Mouse (Mus musculus) midbrain, embryonic 11.5 days (tissue): ENCODE results near the gene Spata31d1d. TPM values are rescaled to one million over a fixed set of nuclear protein-coding genes. Genes with fewer than 3 reads are reported as not detected.

Experiments used
- ATAC-seq: fragments of 200-750 bp; cut with Nextera tagmentation; 2 replicates; pipeline ENCODE4 v1.8.0; 2017; ENCODE audit warnings: moderate TSS enrichment, moderate library complexity; ENCODE audit not compliant: low FRiP score
- DNase-seq: peaks from one replicate; pipeline ENCODE4 v3.0.0; 2015; ENCODE audit warnings: low spot score; ENCODE audit errors: missing footprints
- H3K27ac ChIP-seq: fragments of 300-500 bp; sonication (generic); 2 replicates; pipeline ENCODE4 v1.5.1; 2014; ENCODE audit warnings: low read depth, low read length
- H3K27me3 ChIP-seq: fragments of 300-500 bp; sonication (generic); 2 replicates; pipeline ENCODE4 v1.6.1; 2014; ENCODE audit warnings: mild to moderate bottlenecking, low read length, moderate library complexity, mixed read lengths; ENCODE audit not compliant: control insufficient read depth, insufficient read depth
- H3K36me3 ChIP-seq: fragments of 300-500 bp; sonication (generic); 2 replicates; pipeline ENCODE4 v1.6.1; 2014; ENCODE audit warnings: mild to moderate bottlenecking, low read length, moderate library complexity, mixed read lengths; ENCODE audit not compliant: control insufficient read depth, insufficient read depth
- H3K4me1 ChIP-seq: fragments of 300-500 bp; sonication (generic); 2 replicates; pipeline ENCODE4 v1.6.1; 2014; ENCODE audit warnings: low read length; ENCODE audit not compliant: control insufficient read depth, insufficient read depth
- H3K4me2 ChIP-seq: fragments of 300-500 bp; sonication (generic); 2 replicates; pipeline ENCODE4 v1.6.1; 2014; ENCODE audit warnings: mild to moderate bottlenecking, moderate library complexity
- H3K4me3 ChIP-seq: fragments of 300-500 bp; sonication (generic); 2 replicates; pipeline ENCODE4 v1.5.1; 2014; ENCODE audit warnings: low read depth, low read length
- H3K9ac ChIP-seq: fragments of 300-500 bp; sonication (generic); 2 replicates; pipeline ENCODE4 v1.6.1; 2014; ENCODE audit warnings: low read length
- H3K9me3 ChIP-seq: fragments of 300-500 bp; sonication (generic); 2 replicates; pipeline ENCODE4 v1.6.1; 2016; ENCODE audit warnings: low read length; ENCODE audit not compliant: control insufficient read depth
- WGBS: fragments of 180-500 bp; shearing (Covaris S2); extraction: QIAGEN DNeasy Blood & Tissue Kit; methylation state at CpG from one replicate; pipeline ENCODE4 v1.1.7; 2014; 5-methylcytosine and 5-hydroxymethylcytosine counted together
- polyA plus RNA-seq: library from polyadenylated mRNA; unstranded; fragments of >200 nt; fragmentation: Nextera tagmentation; extraction: Ambion mirVana; gene quantifications from 2 replicates; pipeline ENCODE4 v1.2.1, GENCODE M21; 2014

Spata31d1d gene
- polyA plus RNA-seq, 1 experiment from 2014 or later: not detected

GRCm38 (mm10) chr13:59694008-59694407 is 37.5 kb downstream of the Spata31d1d start, which contains the start of gene 4921517D22Rik:
Gene 4921517D22Rik (minus strand): TSS chr13:59694108.
- H3K9me3 ChIP-seq: no peaks in the 10 kb centered on the region
- H3K36me3 ChIP-seq: no peaks in the 10 kb centered on the region
- no peak within 1 kb of the TSS for H3K4me3 ChIP-seq
- H3K27me3 ChIP-seq: no peaks in the 10 kb centered on the region; the same call in 1 of the 2 replicates
- WGBS: 94% methylated on average over 3 of the region's 3 CpGs
- no peaks in the 10 kb centered on the region; the same call in 1 of the 2 replicates for H3K4me1 ChIP-seq
- no peak within 1 kb of the TSS for H3K9ac ChIP-seq
- DNase-seq (no peak), ATAC-seq (no peak)
- no peak within 1 kb of the TSS for H3K27ac ChIP-seq
- no peak within 1 kb of the TSS for H3K4me2 ChIP-seq

GRCm38 (mm10) chr13:59691478-59691877 is 40.1 kb downstream of the Spata31d1d start:
- WGBS: 14% methylated on average over 10 of the region's 10 CpGs
- peak; percentile 94 for DNase-seq
- Histone ChIP-seq H3K4me3 (no peak overlapping the region), H3K9me3 (no peaks in the 10 kb centered on the region), H3K4me2 (no peak overlapping the region), H3K27me3 (no peaks in the 10 kb centered on the region; the same call in 1 of the 2 replicates), H3K36me3 (no peaks in the 10 kb centered on the region), H3K4me1 (no peaks in the 10 kb centered on the region; the same call in 1 of the 2 replicates), H3K27ac (no peak overlapping the region), H3K9ac (no peak overlapping the region)
- no peak for ATAC-seq

- ATAC-seq: no peak
- no peak overlapping the region for H3K27ac ChIP-seq
- H3K4me2 ChIP-seq: no peak overlapping the region
- DNase-seq: no peak
- H3K4me1 ChIP-seq: no peaks in the 10 kb centered on the region; the same call in 1 of the 2 replicates
- H3K9me3 ChIP-seq: no peaks in the 10 kb centered on the region
- H3K4me3 ChIP-seq: no peak overlapping the region
- WGBS: 80% methylated on average over 7 of the region's 7 CpGs
- no peak overlapping the region for H3K9ac ChIP-seq
- H3K36me3 ChIP-seq: no peaks in the 10 kb centered on the region
- H3K27me3 ChIP-seq: no peaks in the 10 kb centered on the region; the same call in 1 of the 2 replicates
Observed at GRCm38 (mm10) chr13:59690576-59690975, 41.0 kb downstream of the Spata31d1d start.

DNA sequence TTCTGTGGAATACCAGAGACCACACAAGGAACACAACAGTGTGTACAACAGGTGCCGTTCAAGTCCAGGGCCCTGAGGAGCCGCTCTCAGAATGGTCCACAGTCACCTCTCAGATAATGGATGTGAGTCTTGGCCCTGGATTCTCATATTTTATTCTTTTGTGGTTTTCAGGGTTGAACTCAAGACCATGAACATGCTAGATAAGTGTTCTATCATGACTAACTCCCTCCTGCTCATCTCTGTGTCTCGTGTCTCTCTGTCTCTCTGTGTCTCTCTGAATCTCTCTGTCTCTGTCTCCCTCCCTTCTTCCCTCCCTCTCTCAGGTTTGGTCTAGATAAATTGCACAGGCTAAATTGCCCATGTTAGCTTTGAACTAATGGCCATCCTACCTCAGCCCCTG is 41.7 kb downstream of the Spata31d1d start:
- H3K4me1 ChIP-seq: no peaks in the 10 kb centered on the region; the same call in 1 of the 2 replicates
- no peak overlapping the region for H3K4me3 ChIP-seq
- H3K36me3 ChIP-seq: no peaks in the 10 kb centered on the region
- WGBS: 97% methylated on average over 3 of the region's 3 CpGs
- no peak overlapping the region for H3K27ac ChIP-seq
- H3K27me3 ChIP-seq: no peaks in the 10 kb centered on the region; the same call in 1 of the 2 replicates
- no peaks in the 10 kb centered on the region for H3K9me3 ChIP-seq
- no peak overlapping the region for H3K4me2 ChIP-seq
- ATAC-seq: no peak
- no peak overlapping the region for H3K9ac ChIP-seq
- peak; percentile 68 for DNase-seq

- Histone ChIP-seq H3K27me3 (no peaks in the 10 kb centered on the region; the same call in 1 of the 2 replicates), H3K36me3 (no peaks in the 10 kb centered on the region)
- 88% methylated on average over 9 of the region's 9 CpGs for WGBS
Observed at GRCm38 (mm10) chr13:59689313-59689712, 42.2 kb downstream of the Spata31d1d start.

DNA sequence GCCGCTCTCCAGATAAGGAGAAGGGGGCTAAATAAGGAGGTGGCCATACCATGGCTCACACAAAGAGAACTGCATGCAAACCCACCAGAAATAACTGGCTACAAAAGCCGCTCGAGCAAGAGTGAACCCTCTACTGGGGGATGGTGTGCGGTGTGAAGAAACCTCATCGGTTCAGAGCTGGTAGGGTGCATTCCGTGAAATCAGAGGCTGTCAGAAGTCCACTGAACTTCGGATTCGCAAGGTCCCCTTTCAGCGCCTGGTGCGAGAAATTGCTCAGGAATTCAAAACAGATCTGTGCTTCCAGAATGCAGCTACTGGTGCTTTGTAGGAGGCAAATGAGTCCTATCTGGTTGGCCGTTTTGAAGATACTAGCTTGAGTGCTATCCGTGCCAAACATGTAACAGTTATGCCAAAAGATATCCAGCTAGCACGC is 43.2 kb downstream of the Spata31d1d start:
- DNase-seq (peak; percentile 78), ATAC-seq (no peak)
- no peak overlapping the region for H3K27ac ChIP-seq
- 74% methylated on average over 13 of the region's 13 CpGs for WGBS
- no peak overlapping the region for H3K9ac ChIP-seq
- H3K27me3 ChIP-seq: no peaks in the 10 kb centered on the region; the same call in 1 of the 2 replicates
- H3K36me3 ChIP-seq: no peaks in the 10 kb centered on the region
- no peaks in the 10 kb centered on the region; the same call in 1 of the 2 replicates for H3K4me1 ChIP-seq
- no peak overlapping the region for H3K4me3 ChIP-seq
- H3K4me2 ChIP-seq: no peak overlapping the region
- H3K9me3 ChIP-seq: no peaks in the 10 kb centered on the region

More at GRCm38 (mm10) chr13:59689313-59689712, 42.2 kb downstream of the Spata31d1d start:
- Histone ChIP-seq H3K4me2 (no peak overlapping the region), H3K4me1 (no peaks in the 10 kb centered on the region; the same call in 1 of the 2 replicates), H3K9ac (no peak overlapping the region), H3K27ac (no peak overlapping the region), H3K4me3 (no peak overlapping the region), H3K9me3 (no peaks in the 10 kb centered on the region)
- ATAC-seq: no peak
- DNase-seq: no peak

DNA sequence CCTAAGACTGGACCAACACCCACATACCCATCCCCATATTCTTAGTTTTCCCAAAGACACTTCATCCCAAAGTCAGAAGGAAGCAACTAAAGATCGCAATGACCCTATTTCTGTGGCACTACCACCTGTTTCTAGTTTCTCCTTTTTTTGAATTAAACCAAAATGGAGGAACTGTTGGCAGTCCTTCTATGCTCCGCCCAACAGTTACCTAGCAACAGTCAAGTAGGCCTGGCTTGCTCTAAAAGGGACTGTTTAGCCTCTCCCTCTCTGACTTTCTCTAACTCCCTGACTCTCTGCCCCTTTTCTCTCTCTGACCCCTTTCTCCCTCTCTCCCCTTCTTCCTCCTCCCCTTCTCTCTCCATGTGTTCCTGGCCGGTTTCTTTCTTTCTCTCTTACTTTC is 46.3 kb downstream of the Spata31d1d start:
- 78% methylated on average over 3 of the region's 3 CpGs for WGBS
- no peaks in the 10 kb centered on the region for H3K4me1 ChIP-seq
- H3K9ac ChIP-seq: no peak overlapping the region
- H3K9me3 ChIP-seq: no peaks in the 10 kb centered on the region
- ATAC-seq (no peak), DNase-seq (peak; percentile 54)
- no peak overlapping the region for H3K4me3 ChIP-seq
- H3K27ac ChIP-seq: no peak overlapping the region
- H3K27me3 ChIP-seq: no peaks in the 10 kb centered on the region; the same call in 1 of the 2 replicates
- no peak overlapping the region for H3K4me2 ChIP-seq
- no peaks in the 10 kb centered on the region for H3K36me3 ChIP-seq

DNA sequence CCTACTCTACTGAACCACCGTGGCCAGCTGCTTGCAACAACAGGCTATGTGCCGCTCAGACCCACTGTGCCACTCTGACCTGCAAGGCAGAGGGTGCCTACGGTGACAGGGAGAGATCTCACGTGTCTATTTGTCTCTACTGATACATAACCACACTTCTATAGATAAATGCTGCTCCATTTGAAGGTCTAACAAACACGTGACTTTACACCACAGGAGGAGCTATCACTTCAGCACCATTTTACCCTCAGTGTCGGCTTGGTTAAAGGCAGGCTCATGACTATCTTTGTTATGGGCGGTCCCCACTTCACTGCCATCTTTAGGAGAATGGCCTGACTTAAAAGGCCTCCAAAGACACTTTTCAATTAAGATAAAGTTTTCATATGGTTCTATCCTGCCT is 48.9 kb downstream of the Spata31d1d start:
- H3K9ac ChIP-seq: no peak overlapping the region
- 46% methylated on average over 7 of the region's 7 CpGs for WGBS
- ATAC-seq (no peak), DNase-seq (peak; percentile 62)
- H3K4me2 ChIP-seq: no peak overlapping the region
- H3K9me3 ChIP-seq: no peaks in the 10 kb centered on the region
- H3K27me3 ChIP-seq: no peaks in the 10 kb centered on the region
- H3K4me1 ChIP-seq: no peaks in the 10 kb centered on the region
- no peak overlapping the region for H3K27ac ChIP-seq
- no peaks in the 10 kb centered on the region for H3K36me3 ChIP-seq
- H3K4me3 ChIP-seq: no peak overlapping the region

- Histone ChIP-seq H3K4me2 (no peak overlapping the region), H3K4me1 (no peaks in the 10 kb centered on the region), H3K9ac (no peak overlapping the region), H3K9me3 (no peaks in the 10 kb centered on the region), H3K36me3 (no peaks in the 10 kb centered on the region), H3K27me3 (no peaks in the 10 kb centered on the region), H3K4me3 (no peak overlapping the region), H3K27ac (no peak overlapping the region)
- DNase-seq: peak; percentile 68
- no peak for ATAC-seq
- 83% methylated on average over 4 of the region's 4 CpGs for WGBS
Observed at GRCm38 (mm10) chr13:59679908-59680307, 51.6 kb downstream of the Spata31d1d start.
